Mouse (Mus musculus) naive thymus-derived CD4-positive, alpha-beta T cell, adult 2 months (primary cell): Measurements from ENCODE around the gene Wnt16.
"Not testable (repeated sequence)": the region's sequence is repeated elsewhere in the genome, so short reads cannot be mapped to it uniquely, and the experiment has no call there.

Experiments
- DNase-seq: peaks from one replicate; pipeline ENCODE4 v3.0.0-alpha.2; 2011; ENCODE audit warnings: low read depth

The Wnt16 gene

DNA sequence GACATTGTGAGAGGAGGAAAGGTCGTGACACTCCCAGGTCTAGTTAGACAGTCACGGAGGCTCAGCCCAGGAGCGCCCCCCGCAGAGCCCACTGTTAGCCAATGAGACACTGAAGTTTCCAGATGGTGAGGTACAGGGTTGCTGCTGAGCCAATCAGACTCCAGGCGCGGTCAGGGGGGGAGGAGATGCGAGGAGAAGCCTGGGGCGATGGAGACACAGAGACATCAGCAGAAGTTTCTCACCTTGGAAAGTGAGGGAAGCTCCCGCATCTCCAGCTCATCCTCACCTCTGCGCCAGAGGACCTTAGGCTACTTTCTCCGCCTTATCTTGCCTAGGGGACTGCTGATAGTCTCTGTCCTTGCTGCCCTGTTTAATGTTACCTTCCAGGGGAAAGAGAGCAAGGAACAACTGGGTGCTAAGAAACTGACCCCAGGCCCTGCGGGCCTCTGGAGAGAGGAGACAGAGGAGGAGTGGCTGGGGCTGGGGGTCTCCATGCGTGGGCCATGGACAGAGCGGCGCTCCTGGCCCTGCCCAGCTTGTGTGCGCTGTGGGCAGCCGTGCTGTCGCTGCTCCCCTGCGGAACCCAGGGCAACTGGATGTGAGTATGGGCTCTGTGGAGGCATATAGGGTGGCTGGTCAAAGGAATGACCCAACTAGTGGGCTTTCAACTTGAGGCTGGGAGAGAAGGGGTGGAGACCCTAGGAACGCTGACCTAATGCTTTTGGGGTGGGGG lies at the start of gene Wnt16:
TSS of gene Wnt16 (plus strand) at position 224 of the 733 bp plus-strand sequence.
- DNase-seq, result no peak

DNA sequence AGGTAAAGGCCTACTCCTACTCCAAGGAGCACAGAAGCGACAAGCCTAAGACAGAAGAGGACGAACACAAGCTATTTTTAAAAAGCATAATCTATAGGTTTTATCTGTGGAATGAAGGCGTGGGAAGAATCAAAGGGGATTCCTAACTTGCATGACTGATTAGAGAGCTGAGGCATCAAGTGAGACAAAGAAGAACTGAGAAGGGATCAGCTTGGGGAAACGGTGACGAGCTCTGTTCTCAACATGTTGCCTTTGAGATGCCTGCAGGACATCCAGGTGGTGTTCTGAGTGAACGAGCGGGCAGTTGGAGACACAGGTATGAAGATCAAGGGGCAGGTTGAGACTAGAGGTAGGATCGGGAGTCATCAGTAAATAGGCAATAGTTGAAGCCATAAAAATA lies 44.7 kb upstream of the Wnt16 start:
- DNase-seq, result no peak

DNA sequence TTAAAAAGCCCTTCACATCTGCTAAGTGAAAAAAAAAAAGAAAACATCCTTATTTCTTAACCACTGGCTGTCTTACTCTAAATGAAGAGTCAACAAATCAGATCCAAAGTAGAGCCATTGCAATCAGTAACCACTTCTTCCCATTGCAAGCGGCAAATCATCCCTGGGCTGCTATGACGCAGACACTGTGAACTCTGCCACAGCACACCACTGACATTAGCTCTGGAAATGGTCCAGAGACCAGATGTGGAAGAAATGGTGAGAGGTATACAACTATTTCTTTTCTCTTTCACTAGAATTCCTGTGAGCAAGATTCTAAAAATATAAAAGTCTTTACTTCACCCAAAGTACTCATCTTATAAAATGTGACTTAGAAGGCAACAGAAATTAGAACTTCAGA lies 41.3 kb upstream of the Wnt16 start:
- no peak for DNase-seq

DNA sequence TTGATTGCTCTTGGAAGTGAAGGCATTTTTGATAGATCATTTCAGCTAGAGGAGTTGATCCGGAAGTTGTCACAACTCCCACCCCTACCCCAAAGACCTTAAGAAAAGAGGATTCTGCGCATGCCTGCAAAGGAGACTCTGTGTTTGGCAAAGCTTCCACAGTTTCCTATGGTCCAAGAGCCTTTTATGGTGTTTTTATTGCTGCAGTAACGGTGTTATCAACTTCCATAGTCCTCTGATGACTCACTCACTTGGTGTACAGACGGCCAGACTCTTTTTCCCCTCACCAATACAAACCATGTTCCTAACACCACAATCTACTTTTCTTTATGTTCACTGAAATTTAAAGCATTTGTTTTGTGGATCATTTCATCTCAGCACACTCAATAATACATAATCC lies 29.2 kb upstream of the Wnt16 start:
- no peak for DNase-seq

DNA sequence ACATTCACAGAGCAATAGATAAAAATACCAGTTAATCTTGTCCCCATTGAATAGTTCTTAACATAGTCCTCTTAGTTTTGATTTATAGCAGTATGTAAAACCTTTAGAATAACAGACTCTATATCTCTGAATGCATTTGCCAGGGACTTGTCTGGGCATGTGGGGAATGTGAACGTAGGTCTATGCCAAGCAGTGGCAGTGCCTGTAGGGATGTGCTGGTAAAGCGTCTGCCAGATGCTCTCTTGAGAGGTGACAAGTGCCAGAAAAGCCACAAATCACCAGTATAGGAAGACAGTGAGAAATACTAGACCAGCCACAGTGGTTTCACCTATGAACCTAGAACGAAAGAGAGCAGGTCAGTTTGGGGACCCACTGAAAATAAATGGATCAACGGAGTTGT lies 25.5 kb upstream of the Wnt16 start:
- DNase-seq, result no peak

DNA sequence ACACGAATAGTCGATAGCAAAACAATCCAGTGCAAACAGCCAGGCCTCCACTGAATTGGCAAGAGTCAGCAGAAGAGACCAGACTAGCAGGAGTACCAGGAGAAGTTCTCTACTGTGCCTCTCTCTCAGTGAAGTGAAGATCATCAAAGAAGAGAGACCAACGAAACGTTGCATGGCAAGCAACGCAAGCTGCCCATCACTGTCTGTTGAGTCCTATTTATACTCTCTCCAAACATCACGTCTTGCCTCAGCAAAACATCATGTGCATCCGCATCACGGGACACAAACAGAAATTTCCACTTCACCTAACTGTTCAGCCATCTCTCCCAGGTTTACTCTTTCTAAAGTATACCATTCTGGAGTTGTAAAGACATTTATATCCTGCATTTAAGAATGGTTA lies 23.9 kb upstream of the Wnt16 start:
- DNase-seq, result not testable (repeated sequence)

DNA sequence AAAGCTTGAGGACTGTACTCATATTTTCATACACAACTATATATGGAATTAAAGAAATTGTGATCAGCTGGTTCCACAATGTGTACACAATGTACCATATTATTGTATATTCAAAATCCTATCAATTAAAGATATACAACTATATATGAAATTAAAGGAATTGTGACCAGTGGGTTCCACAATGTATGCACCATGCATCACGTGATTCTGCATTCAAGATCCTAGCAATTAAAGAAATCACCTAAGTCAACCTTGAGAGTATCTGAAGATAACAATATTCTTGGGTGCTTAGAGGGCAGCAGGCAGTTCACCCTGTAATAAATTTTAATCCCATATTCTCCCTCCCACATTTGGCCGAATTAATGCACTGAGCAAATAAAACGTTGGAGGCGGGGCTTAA lies 22.0 kb upstream of the Wnt16 start:
- no peak for DNase-seq

DNA sequence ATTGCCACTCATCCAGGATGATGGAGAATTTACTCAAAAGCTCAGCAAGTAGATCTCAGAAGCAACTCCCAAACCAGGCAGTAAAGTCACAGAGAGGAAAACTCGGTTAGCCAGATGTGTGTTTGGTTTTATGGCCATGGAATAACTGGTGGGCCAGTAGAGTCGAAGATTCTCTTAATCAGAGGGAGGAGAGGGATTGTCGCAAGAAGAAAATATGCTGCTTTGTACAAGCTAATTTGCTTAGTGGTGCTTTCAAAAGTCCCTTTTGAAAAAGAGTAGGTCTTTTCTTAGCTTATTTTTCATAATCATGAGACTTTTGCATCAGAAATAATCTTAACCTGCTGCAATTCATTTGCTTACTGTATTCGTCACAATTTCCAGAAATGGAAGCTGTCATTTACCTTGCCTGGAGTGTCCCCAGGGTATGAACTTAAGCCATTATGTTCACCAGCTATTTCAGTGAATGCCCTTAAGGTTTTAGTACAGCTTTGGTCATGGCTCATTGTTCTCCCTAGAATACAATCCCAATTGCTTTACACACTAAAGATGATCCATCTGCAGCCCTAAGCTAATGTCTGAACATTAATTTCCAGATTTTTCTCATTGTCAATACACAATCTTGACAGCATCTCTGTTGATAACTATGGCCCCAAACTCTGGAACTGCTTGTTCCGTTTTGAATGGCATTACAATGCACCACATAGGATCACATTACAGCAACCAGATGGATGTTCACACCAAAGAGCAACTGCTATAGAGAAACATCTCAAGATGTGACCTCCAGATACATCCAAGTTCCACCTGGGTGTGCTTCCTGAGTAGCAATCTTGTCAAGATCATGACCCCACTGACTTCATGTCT lies 20.0 kb upstream of the Wnt16 start:
- no peak for DNase-seq

DNA sequence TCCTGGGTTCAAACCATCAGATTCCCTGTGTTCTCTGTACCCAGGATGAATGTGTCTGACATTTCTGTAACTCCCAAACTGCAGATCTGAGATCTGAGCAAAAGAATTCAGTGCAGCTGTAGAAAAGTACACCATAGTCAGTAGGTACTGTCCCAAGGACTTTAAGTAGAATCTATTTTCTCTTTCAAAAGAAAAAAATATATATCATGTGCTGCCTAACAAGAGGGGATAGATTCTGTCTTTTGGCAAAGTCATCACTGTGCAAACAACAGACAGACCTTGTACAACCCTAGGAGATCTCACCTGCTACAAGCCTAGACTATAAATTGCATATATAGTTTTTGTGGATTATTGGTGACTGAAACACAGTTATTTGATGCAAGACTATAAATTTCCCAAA lies 19.4 kb upstream of the Wnt16 start:
- DNase-seq, result no peak

DNA sequence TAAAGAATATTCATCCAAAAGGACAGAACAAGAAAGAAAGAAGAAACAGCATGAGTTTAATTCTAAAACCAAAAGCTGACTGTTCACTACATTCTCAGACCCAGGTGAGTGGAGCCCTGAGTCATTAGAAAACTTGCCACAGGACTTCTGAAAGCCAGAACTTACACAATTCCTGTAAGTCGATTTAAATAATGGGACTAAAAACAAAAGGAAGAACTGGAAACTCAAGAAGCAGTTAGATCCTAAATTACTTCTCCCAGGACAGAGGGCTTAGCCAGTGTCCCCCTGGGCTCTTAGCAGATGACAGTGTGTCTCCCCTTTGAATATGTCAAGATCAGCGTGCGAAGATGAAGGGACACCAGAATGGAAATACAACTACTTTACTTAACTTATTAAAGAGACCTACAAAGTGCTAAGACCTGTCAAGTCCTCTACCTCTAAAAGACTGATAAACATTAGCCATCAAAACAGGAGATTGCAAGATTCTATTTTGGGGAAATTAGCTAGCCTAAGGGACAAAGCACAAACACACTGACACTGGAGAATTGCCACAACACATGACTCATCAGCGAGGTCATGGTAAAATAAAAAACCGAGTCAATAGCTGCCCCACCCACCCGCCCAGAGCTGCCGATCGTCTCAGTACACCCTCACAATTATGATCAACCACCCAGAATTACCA lies 18.0 kb upstream of the Wnt16 start:
- DNase-seq, result no peak

DNA sequence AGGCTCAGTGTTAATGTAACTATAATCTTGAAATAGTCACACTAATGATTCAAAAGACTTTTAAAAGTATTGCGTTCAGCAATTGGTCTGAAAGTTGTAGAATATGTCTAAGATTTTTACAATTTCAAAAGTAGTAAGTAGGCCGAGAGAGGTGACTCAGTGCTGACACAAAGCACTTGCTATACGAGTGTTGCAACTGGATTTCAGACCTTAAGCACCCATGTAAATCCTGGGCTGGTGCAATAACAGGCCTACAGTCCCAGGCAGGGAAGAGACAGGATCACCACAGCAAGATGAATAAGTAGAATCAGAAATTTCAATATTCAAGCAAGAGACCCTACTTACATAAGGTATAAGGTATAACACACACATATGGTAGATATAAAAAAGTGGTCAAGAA lies 10.1 kb upstream of the Wnt16 start:
- no peak for DNase-seq

DNA sequence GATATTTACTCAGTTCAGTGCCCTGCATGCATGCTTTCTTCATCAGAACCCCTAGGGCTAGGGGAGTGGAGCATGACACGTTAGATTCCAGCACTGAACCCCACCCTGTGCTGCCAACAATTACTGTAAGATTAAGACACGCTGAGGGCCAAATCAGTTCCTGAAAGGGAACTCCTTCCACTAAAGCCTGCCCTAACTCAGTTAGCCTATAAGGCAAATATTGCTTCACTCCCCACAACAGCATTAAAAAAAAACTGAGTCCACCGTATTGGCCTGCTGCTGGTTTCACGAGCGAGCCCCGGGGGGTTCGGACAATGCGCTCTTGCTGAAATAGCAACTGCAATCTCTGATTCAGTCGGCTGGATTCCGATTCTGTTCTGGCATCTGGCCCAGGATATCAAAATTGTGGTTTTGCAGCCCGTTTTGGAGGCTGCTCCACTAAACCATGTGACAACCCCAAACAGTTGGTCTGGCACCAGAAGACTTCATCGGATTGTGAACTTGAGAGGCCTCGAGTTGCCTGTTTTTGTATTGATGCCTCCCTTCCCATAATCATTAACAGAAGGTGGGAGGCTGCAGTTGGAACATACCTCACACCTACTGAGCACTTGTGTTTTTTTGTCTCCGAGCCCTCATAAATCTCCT lies 7.7 kb upstream of the Wnt16 start:
- no peak for DNase-seq

DNA sequence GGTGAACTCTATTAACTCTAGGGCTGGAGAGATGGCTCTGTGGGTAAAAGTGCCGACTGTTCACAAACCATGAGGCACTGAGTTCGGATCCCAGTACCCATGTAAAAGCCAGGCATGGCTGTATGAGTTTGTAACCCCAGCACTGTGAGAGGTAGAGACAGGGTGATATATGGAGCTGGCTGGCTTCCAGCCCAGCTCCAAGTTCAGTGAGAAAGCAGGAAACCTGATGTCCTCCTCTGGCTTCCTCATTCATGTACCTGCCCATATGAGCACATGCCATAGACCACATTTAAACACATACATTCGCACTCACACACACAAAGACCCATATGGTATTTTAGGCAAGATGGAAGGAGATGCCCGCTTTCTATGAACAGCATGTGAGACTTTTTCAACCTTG lies 5.6 kb upstream of the Wnt16 start:
- DNase-seq, result no peak

DNA sequence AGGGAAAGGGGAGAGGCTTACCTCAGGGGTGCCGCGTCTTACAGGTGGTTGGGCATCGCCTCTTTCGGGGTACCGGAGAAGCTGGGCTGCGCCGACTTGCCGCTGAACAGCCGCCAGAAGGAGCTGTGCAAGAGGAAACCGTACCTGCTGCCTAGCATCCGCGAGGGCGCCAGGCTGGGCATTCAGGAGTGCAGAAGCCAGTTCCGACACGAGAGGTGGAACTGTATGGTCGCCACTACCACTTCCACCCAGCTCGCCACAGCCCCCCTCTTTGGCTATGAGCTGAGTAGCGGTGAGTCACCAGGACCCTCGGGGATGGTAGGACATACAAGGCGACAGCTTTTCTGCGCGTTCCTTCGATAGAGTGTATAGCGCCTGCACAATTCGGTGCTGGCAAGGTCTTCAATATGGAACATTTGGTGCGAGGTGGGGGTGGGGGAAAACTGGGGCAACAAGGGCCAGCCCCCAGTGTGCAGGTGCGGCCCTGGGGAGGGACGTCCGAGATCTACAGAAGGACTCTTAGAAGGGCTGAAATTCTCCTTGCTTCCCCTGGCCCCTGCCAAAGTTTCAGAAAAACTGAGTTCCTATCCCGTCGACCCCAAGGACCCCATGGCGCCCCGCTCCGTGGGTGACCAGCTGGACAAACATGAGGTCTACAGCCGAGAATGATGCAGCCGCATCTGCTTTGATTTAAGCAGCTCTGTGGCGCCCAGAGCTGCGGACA lies 872 bp downstream of the Wnt16 start:
- DNase-seq, result peak; percentile 38

DNA sequence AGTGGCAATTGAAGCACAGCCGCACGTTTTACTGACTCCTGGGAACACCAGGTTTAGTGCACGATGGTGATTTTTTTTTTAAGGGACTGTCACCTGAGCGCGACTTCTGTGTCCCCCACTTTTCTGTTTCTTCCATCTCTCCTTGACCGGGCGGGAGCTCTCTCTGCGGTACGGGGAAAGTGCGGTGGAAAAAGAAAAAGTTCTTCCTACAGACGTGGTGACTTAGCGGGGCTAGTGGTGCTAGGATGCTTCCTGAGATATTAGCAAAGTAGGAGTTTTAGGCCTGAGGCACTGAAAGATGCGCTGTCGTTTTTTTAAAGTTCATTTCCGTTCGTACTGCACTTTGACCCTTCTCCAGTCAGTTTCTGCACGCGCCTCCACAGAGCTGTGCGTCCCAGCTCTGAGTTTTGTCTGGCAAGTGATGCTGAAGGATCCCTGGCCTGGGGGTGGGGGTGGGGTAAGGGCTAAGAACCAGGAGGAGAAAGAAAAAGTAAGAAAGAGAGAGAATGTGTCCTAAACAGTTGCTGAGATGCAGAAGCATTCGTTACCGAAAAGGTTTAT lies 1.5 kb downstream of the Wnt16 start:
- no peak for DNase-seq

DNA sequence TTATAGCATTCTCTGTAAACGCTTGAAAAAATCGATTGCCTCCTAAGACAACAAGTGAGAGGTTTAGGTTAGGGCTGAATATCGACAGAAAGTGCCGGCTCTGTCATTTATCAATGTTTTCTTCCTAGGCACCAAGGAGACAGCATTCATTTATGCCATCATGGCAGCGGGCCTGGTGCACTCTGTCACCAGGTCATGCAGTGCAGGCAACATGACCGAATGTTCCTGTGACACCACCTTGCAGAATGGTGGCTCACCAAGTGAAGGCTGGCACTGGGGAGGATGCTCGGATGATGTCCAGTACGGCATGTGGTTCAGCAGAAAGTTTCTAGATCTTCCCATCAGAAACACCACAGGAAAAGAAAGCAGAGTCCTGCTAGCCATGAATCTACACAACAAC lies 2.8 kb downstream of the Wnt16 start:
- no peak for DNase-seq

DNA sequence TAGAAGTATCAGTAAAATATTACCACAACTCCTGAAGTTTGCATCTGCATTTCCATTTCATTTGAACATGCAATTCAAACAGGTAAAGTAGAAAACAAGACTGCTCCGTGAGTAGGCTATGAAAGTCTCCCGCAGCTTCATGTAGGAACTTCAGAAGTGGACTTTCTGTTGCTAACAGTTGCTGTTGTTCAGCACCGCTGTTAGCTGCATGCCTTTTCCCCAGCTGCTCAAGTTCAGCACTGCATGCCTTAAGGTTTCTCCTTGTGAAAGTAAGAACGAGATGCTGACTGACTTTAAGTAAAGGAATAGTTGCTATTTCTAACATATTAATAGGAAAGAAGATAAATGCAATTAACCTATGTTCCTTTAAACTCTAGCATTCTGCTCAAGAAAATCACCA lies 4.0 kb downstream of the Wnt16 start:
- no peak for DNase-seq

DNA sequence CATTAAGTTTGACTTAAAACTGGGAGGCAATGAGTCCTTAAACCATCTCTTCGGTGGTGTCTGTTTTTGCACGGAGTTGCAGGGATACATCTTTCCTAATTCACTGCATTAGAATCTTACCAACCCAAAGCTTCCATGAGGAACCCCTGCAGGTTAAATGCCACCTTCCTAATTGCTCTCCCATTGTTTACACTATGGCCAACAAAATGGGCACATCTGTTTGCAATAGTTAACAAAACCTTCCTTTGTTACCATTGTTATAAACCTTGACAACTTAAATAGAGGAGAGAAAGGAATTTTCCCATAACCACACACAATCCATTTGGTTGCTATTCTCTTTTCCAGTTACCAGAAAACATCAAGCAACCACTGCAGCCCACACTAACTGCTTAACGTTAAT lies 5.9 kb downstream of the Wnt16 start:
- no peak for DNase-seq

DNA sequence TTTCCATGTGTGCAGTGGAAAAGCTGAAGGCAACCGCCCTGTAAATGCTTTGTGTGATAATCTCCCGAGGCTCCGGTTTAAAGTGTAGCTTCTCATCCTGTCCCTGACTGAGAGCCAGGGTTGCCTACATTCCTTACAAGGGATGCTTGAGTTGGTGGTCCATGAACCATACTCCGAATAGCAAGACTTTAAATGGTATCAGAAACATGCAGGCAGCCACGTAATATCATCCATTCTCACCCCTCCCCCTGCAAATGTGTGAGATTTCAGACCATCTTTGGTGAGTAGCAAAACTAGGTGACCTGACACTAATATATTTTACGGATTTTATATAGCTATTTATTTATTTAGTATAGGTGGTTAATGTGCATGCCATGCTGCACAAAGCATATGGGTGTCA lies 9.0 kb downstream of the Wnt16 start:
- DNase-seq, result no peak

DNA sequence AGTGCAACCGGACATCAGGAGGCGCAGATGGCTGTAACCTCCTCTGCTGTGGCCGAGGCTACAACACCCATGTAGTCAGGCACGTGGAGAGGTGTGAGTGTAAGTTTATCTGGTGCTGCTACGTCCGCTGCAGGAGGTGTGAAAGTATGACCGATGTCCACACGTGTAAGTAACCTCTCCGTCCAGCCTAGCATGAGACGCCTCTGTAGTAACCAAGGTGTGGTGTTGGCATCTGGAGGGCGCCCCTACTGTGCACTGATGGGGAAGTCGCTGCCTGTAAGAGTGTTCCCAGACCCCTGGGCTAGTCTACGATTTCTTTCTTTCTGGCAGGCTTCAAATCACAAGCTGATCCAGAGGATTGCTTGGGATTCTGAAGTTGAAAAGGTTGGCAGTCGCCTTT lies 10.0 kb downstream of the Wnt16 start:
- no peak for DNase-seq

DNA sequence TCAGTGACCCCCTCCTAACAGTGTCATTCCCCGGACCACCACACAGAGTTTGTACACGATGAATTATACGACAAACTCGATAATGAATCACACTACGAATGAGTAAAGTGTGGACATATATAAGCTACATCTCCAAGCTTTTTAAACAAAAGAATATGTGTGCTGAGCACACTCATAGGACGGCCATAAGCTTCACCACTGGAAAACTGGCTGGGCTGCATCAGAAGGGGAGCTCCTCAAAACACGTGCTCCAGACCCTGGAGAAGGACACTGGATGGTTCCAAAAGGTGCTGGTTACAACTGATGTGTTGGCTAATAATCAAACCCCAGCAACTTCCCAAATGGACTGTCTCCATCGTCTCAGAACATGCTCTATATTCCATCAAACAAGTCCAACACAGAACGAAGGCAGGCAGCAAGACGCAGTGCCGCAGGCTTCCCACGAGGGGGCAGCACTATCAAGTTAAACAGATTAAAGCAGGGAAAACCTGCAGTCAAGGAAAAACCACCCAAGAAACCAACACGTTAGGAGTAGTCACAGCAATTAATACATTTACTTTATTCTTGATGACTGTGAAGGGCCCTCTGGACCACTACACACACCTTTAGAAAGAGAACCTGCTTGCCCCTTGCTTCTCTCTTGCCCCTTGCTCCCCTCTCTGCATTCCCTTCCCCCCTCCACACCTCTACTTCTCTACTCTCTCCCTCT lies 37.5 kb downstream of the Wnt16 start:
- DNase-seq, result peak; percentile 86
